Comparison of ENCODE assay signal across 7 mouse cellular contexts in genomic region chr6:91617031-91617596, GRCm38 (mm10).
DNase-seq lines count a peak whose midpoint lies in the region; ATAC-seq and TF ChIP-seq lines count a peak whose summit lies in the region.

No protein-coding gene starts in this region.

- 2% methylated on average over 13 of the region's 13 CpGs for WGBS in limb, embryonic 10.5 days
- WGBS in midbrain, embryonic 12.5 days: under 1% methylated on average over 13 of the region's 13 CpGs
- whole genome bisulfite sequencing in spleen, adult 2 months: 7% methylated on average over 13 of the region's 13 CpGs

- H3K4me1 ChIP-seq in limb, embryonic 10.5 days: peaks cover 34% of the 10 kb centered on the region
- peaks cover 17% of the 10 kb centered on the region for H3K4me1 ChIP-seq in midbrain, embryonic 12.5 days
- peaks cover 6% of the 10 kb centered on the region; the same call in 1 of the 2 replicates for H3K4me1 ChIP-seq in spleen, adult 2 months (ENCODE audit: control insufficient read depth, insufficient read depth, insufficient read length)

- peak overlapping the region; percentile 51 for H3K4me3 ChIP-seq in limb, embryonic 10.5 days
- H3K4me3 ChIP-seq in midbrain, embryonic 12.5 days: peak overlapping the region; percentile 39
- H3K4me3 ChIP-seq in spleen, adult 2 months (ENCODE audit: extremely low read depth, insufficient read depth, insufficient read length): peak overlapping the region; percentile 42

- H3K36me3 ChIP-seq in limb, embryonic 10.5 days: no peaks in the 10 kb centered on the region
- no peaks in the 10 kb centered on the region for H3K36me3 ChIP-seq in midbrain, embryonic 12.5 days
- no peaks in the 10 kb centered on the region for H3K36me3 ChIP-seq in spleen, adult 2 months (ENCODE audit: control insufficient read depth, insufficient read depth, low read length)

- H3K9me3 ChIP-seq in limb, embryonic 10.5 days (replicated peaks): no peaks in the 10 kb centered on the region
- peaks cover 6% of the 10 kb centered on the region; the same call in 1 of the 2 replicates for H3K9me3 ChIP-seq in midbrain, embryonic 12.5 days

- peak; percentile 95 for ATAC-seq in midbrain, embryonic 12.5 days (ENCODE audit: low FRiP score, low read depth)

- peak overlapping the region; percentile 56 for H3K4me2 ChIP-seq in midbrain, embryonic 12.5 days (replicated peaks)

- no peak for TF ChIP-seq CTCF in spleen, adult 2 months (IDR thresholded peaks at IDR 0.05; ENCODE audit: extremely low read depth, insufficient read depth, insufficient read length, insufficient replicate concordance)

- H3K27me3 ChIP-seq in limb, embryonic 10.5 days (ENCODE audit: low read depth, poor library complexity, severe bottlenecking): no peaks in the 10 kb centered on the region
- H3K27me3 ChIP-seq in midbrain, embryonic 12.5 days: no peaks in the 10 kb centered on the region
- H3K27me3 ChIP-seq in spleen, adult 2 months (ENCODE audit: control insufficient read depth, insufficient read depth, low read length): no peaks in the 10 kb centered on the region

- TF ChIP-seq POLR2A in spleen, adult 2 months (IDR thresholded peaks at IDR 0.05; ENCODE audit: low read depth, low read length): no peak

- peak overlapping the region; percentile 94 for H3K27ac ChIP-seq in limb, embryonic 10.5 days
- peak overlapping the region; percentile 82 for H3K27ac ChIP-seq in midbrain, embryonic 12.5 days (replicated peaks)
- H3K27ac ChIP-seq in spleen, adult 2 months (ENCODE audit: insufficient read depth, low read length): no peak overlapping the region

- DNase-seq in Muller cell, postnatal 12 days (ENCODE audit: inconsistent ontology term): peak; percentile 75
- peak; percentile 25 for DNase-seq in cerebellum, adult 9-11 months
- DNase-seq in frontal cortex, postnatal 14 days (ENCODE audit: low spot score in 2 of 2): peak; percentile 56 to 57
- DNase-seq in kidney, adult 18-20 months: peak; percentile 40
- DNase-seq in limb, embryonic 10.5 days (ENCODE audit: low spot score): peak; percentile 81
- peak; percentile 62 to 70 for DNase-seq in spleen, adult 2 months (ENCODE audit: low read depth in 1 of 2, low spot score in 2 of 2)

- peak overlapping the region; percentile 62 for H3K9ac ChIP-seq in midbrain, embryonic 12.5 days (replicated peaks)

Comparison
In these comparisons a context has a peak if more than half of its experiments do, and no peak if none do; other contexts are left out.
1. DNase-seq: peak in every context shown above with its lines; median percentile 81 in limb, embryonic 10.5 days; 75 in Muller cell, postnatal 12 days; 66 in spleen, adult 2 months; 56 in frontal cortex, postnatal 14 days; 40 in kidney, adult 18-20 months; 25 in cerebellum, adult 9-11 months.